Mouse (Mus musculus): ENCODE measurements around the gene Ifna16.

Gene Ifna16

GRCm38 (mm10) chr4:88644359-88644758, 32.4 kb downstream of the Ifna16 start, which contains the start of gene Ifna13:
Ifna13 (minus strand) TSS chr4:88644459.
- no peak for DNase-seq (ENCODE audit: low read depth, low spot score)

- peak; percentile 8 for DNase-seq (ENCODE audit: low read depth, low spot score)
These were observed 34.2 kb downstream of the Ifna16 start for GRCm38 (mm10) chr4:88642526-88642925.

GRCm38 (mm10) chr4:88641077-88641831, 35.5 kb downstream of the Ifna16 start:
- peak; percentile 100 for DNase-seq (ENCODE audit: low read depth, low spot score)

- no peak for DNase-seq (ENCODE audit: low read depth, low spot score)
These were observed 36.0 kb downstream of the Ifna16 start for GRCm38 (mm10) chr4:88640704-88641076.

- DNase-seq (ENCODE audit: low read depth, low spot score): no peak
These were observed 42.4 kb downstream of the Ifna16 start, which contains the start of gene C87499 for GRCm38 (mm10) chr4:88634311-88634710. C87499 (minus strand) TSS chr4:88634411.

Data from embryo, embryonic 11.5 days (tissue).